Mouse (Mus musculus) neural tube, embryonic 11.5 days (tissue): Measurements from ENCODE around the gene Smyd2. TPM values are rescaled to one million over a fixed set of nuclear protein-coding genes. Genes with fewer than 3 reads are reported as not detected.

Experiments
- ATAC-seq: fragments of 200-750 bp; cut with Nextera tagmentation; 2 replicates; pipeline ENCODE4 v1.8.0; 2017; ENCODE audit warnings: moderate number of reproducible peaks, mild to moderate bottlenecking, moderate TSS enrichment, moderate library complexity; ENCODE audit not compliant: insufficient read depth, low FRiP score, low TSS enrichment
- DNase-seq: peaks from one replicate; pipeline ENCODE4 v3.0.0-alpha.2; 2015; ENCODE audit warnings: low spot score
- H3K27ac ChIP-seq: fragments of 300-500 bp; sonication (generic); 2 replicates; pipeline ENCODE4 v1.5.1; 2014; ENCODE audit warnings: low read depth, mild to moderate bottlenecking, low read length
- H3K27me3 ChIP-seq: fragments of 300-500 bp; sonication (generic); 2 replicates; pipeline ENCODE4 v1.6.1; 2014; ENCODE audit warnings: mild to moderate bottlenecking, low read length, mixed read lengths; ENCODE audit not compliant: control insufficient read depth, insufficient read depth
- H3K36me3 ChIP-seq: fragments of 300-500 bp; sonication (generic); 2 replicates; pipeline ENCODE4 v1.6.1; 2014; ENCODE audit warnings: mild to moderate bottlenecking, low read length, moderate library complexity, mixed read lengths; ENCODE audit not compliant: control insufficient read depth, insufficient read depth
- H3K4me1 ChIP-seq: fragments of 300-500 bp; sonication (generic); 2 replicates; pipeline ENCODE4 v1.6.1; 2014; ENCODE audit warnings: low read length, mixed read lengths; ENCODE audit not compliant: control insufficient read depth, insufficient read depth
- H3K4me2 ChIP-seq: fragments of 300-500 bp; sonication (generic); 2 replicates; pipeline ENCODE4 v1.6.1; 2014; ENCODE audit warnings: low read depth, mild to moderate bottlenecking, moderate library complexity
- H3K4me3 ChIP-seq: fragments of 300-500 bp; sonication (generic); 2 replicates; pipeline ENCODE4 v1.5.1; 2014; ENCODE audit warnings: low read depth, low read length
- H3K9ac ChIP-seq: fragments of 300-500 bp; sonication (generic); 2 replicates; pipeline ENCODE4 v1.6.1; 2014; ENCODE audit warnings: mild to moderate bottlenecking, low read length
- H3K9me3 ChIP-seq: fragments of 300-500 bp; sonication (generic); 2 replicates; pipeline ENCODE4 v1.6.1; 2016; ENCODE audit warnings: low read length; ENCODE audit not compliant: control insufficient read depth
- WGBS: fragments of 180-500 bp; shearing (Covaris S2); extraction: QIAGEN DNeasy Blood & Tissue Kit; methylation state at CpG from one replicate; pipeline ENCODE4 v1.1.7; 2014; 5-methylcytosine and 5-hydroxymethylcytosine counted together
- polyA plus RNA-seq: library from polyadenylated mRNA; unstranded; fragments of >200 nt; fragmentation: Nextera tagmentation; extraction: Ambion mirVana; gene quantifications from 2 replicates; pipeline ENCODE4 v1.2.1, GENCODE M21; 2014

The Smyd2 gene
- polyA plus RNA-seq, 1 experiment from 2014 or later: 64.1 TPM

GRCm38 (mm10) chr1:189864846-189865560, 57.2 kb downstream of the Smyd2 start:
- no peak for ATAC-seq
- Histone ChIP-seq H3K36me3 (no peaks in the 10 kb centered on the region), H3K27ac (no peak overlapping the region), H3K4me1 (no peaks in the 10 kb centered on the region), H3K27me3 (no peaks in the 10 kb centered on the region), H3K9ac (no peak overlapping the region), H3K4me2 (no peak overlapping the region), H3K4me3 (no peak overlapping the region), H3K9me3 (no peaks in the 10 kb centered on the region)
- 88% methylated on average over 15 of the region's 15 CpGs for WGBS
- DNase-seq: no peak

DNA sequence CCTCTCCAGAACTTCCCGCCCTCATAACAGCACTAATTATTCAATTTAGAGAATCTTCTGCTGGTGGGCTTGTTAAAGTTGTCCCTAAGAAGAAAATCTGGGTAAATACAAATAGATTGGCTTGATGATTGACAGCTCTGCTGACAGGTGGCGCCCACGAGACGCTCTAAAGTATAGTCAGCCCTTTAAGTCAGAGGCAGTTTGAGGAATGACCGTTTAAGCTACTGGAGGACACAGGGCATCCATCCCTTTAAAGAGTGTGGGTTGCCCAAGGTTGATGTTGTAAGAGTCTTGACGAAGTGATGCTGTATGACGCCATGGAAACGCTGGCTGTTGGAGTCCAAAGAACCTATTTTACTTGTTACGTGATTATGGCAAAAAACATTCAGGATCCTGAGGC, 57.9 kb downstream of the Smyd2 start:
- Histone ChIP-seq H3K9ac (no peak overlapping the region), H3K9me3 (no peaks in the 10 kb centered on the region), H3K4me2 (no peak overlapping the region), H3K27me3 (no peaks in the 10 kb centered on the region), H3K4me3 (no peak overlapping the region), H3K4me1 (no peaks in the 10 kb centered on the region), H3K36me3 (no peaks in the 10 kb centered on the region), H3K27ac (no peak overlapping the region)
- no peak for DNase-seq
- no peak for ATAC-seq
- 87% methylated on average over 9 of the region's 9 CpGs for WGBS

GRCm38 (mm10) chr1:189863727-189864126, 58.4 kb downstream of the Smyd2 start:
- Histone ChIP-seq H3K36me3 (no peaks in the 10 kb centered on the region), H3K4me3 (no peak overlapping the region), H3K4me1 (no peaks in the 10 kb centered on the region), H3K4me2 (no peak overlapping the region), H3K9ac (no peak overlapping the region), H3K27me3 (no peaks in the 10 kb centered on the region), H3K27ac (no peak overlapping the region), H3K9me3 (no peaks in the 10 kb centered on the region)
- 94% methylated on average over 3 of the region's 3 CpGs for WGBS
- DNase-seq (no peak), ATAC-seq (no peak)

DNA sequence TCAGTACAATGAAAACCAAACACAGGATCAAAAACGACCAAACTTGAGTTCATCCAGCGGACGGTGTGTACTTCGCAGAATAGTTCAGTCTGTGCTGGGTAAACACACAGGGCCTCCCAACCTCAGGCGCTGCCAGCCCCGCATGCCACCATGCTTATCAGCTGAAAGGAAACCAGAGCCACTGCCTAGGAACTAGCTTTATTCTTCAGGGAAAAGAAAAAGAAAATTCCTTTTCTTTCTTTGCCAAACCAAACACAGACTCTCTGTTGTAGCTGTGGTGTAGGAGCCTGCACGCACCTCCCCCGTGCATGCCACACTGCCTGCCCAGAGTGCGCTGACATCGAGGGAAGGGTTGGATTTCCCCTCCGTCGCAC, 61.2 kb downstream of the Smyd2 start:
- Histone ChIP-seq H3K27me3 (no peaks in the 10 kb centered on the region), H3K9ac (no peak overlapping the region), H3K4me2 (no peak overlapping the region), H3K27ac (no peak overlapping the region), H3K36me3 (no peaks in the 10 kb centered on the region), H3K4me3 (no peak overlapping the region), H3K4me1 (no peaks in the 10 kb centered on the region), H3K9me3 (no peaks in the 10 kb centered on the region)
- WGBS: 87% methylated on average over 12 of the region's 12 CpGs
- DNase-seq (no peak), ATAC-seq (no peak)

GRCm38 (mm10) chr1:189860112-189860941, 61.8 kb downstream of the Smyd2 start:
- ATAC-seq (no peak), DNase-seq (no peak)
- Histone ChIP-seq H3K4me2 (no peak overlapping the region), H3K4me3 (no peak overlapping the region), H3K4me1 (no peaks in the 10 kb centered on the region), H3K9ac (no peak overlapping the region), H3K36me3 (no peaks in the 10 kb centered on the region), H3K9me3 (no peaks in the 10 kb centered on the region), H3K27me3 (no peaks in the 10 kb centered on the region), H3K27ac (no peak overlapping the region)
- 90% methylated on average over 17 of the region's 17 CpGs for WGBS

- Histone ChIP-seq H3K4me1 (no peaks in the 10 kb centered on the region), H3K4me3 (no peak overlapping the region), H3K4me2 (no peak overlapping the region), H3K27ac (no peak overlapping the region), H3K36me3 (no peaks in the 10 kb centered on the region), H3K9me3 (no peaks in the 10 kb centered on the region), H3K9ac (no peak overlapping the region), H3K27me3 (no peaks in the 10 kb centered on the region)
- 78% methylated on average over 6 of the region's 6 CpGs for WGBS
- no peak for DNase-seq
- no peak for ATAC-seq
Observed at GRCm38 (mm10) chr1:189858377-189858776, 63.8 kb downstream of the Smyd2 start.

DNA sequence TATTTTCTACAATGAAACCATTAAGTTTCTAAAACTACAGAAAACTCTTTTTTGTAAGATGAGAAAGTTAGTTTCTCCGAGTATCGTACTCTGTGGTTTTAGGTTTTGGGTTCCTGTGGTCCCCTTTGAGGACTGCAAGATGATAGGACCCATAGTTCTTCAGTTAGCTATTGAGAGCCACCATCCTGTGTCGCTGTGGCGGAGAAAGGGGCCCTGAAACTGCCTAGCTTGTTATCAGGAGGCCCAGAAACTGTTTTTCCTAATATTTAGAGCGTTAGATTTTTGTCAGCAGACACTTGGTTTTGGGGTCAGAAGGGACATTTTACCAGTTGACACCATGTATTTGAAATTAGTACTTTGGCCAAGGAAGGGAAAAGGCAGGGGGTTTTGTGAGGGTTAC, 66.4 kb downstream of the Smyd2 start:
- WGBS: 94% methylated on average over 5 of the region's 5 CpGs
- H3K27ac ChIP-seq: no peak overlapping the region

DNA sequence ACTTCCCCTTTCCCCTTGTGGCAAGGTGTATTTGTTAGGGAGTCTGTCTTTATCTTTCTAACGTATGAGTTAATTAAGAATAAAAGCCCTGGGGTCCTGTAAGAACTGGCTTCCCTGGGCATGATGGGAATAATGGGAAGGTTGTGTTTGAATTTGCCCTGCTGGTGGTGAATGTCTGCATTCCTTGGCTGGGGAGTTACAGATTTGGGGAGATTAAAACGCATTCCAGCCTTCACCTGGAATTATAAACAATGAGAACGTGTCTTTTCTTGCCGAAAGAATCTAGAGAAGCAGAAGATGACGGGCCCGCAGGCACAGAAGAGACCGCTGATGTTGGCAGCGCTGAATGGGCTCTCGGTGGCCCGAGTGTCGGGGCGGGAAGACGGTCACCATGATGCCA, 67.5 kb downstream of the Smyd2 start:
- no peak for ATAC-seq
- DNase-seq: no peak

More for the DNA sequence above, 66.4 kb downstream of the Smyd2 start:
- Histone ChIP-seq H3K4me1 (no peaks in the 10 kb centered on the region), H3K4me3 (no peak overlapping the region), H3K4me2 (no peak overlapping the region), H3K27me3 (no peaks in the 10 kb centered on the region), H3K36me3 (no peaks in the 10 kb centered on the region), H3K9ac (no peak overlapping the region), H3K9me3 (no peaks in the 10 kb centered on the region)
- ATAC-seq (no peak), DNase-seq (no peak)

DNA sequence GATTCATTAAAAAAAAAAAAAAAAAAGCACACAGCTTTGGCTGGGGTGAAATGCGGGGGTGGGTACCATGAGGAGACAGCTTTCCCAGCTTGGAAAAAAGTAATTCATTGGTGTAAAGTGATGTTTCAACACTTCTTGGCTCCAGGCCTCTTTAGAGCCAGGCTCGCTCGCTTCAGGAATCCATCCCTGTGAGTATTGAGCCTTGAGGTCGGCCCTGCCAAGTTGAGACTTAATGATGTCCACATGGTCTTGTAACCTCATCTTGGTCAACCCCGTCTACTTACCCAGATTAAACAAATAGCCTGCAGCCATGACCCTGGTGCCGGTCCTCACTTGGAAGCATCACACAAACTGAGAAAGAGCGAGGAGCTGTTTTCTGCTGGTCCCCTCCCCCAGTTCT, 69.7 kb downstream of the Smyd2 start:
- no peaks in the 10 kb centered on the region for H3K4me1 ChIP-seq
- H3K27me3 ChIP-seq: no peaks in the 10 kb centered on the region
- H3K9ac ChIP-seq: no peak overlapping the region
- no peak for DNase-seq
- H3K27ac ChIP-seq: no peak overlapping the region
- H3K36me3 ChIP-seq: no peaks in the 10 kb centered on the region
- WGBS: 84% methylated on average over 7 of the region's 7 CpGs
- no peak overlapping the region for H3K4me2 ChIP-seq
- H3K9me3 ChIP-seq: no peaks in the 10 kb centered on the region
- ATAC-seq: no peak
- H3K4me3 ChIP-seq: no peak overlapping the region

More for the DNA sequence above, 67.5 kb downstream of the Smyd2 start:
- no peaks in the 10 kb centered on the region for H3K36me3 ChIP-seq
- H3K4me3 ChIP-seq: no peak overlapping the region
- H3K9me3 ChIP-seq: no peaks in the 10 kb centered on the region
- H3K9ac ChIP-seq: no peak overlapping the region
- no peak overlapping the region for H3K4me2 ChIP-seq
- H3K27me3 ChIP-seq: no peaks in the 10 kb centered on the region
- WGBS: 93% methylated on average over 13 of the region's 13 CpGs
- H3K4me1 ChIP-seq: no peaks in the 10 kb centered on the region
- H3K27ac ChIP-seq: no peak overlapping the region
